Mouse (Mus musculus): ENCODE data around the gene Lrrc75a. TPM values are rescaled to one million over a fixed set of nuclear protein-coding genes. Genes with fewer than 3 reads are reported as not detected.
A peak's percentile ranks its signal among the peaks of the same experiment; 100 is the strongest.

Lrrc75a gene
- total RNA-seq, 2 experiments from 2014 or later = 1.8 to 2.1 TPM

DNA sequence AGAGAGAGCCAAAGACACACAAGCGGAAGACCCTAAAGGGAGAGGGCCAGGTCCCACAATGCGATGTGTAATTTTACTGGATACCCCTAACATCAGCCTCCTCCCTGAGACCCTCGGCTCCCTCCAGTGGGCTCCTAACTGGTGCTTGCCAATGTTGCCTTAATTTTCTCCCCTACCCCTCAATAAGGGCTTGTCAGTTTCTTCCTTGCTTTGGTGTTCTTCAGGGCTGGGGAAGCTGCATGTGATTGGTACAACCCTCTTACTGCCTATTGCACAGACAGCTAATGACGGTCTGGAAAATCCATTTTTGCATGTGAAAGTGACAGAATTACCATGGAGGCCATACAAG is 1.9 kb downstream of the Lrrc75a start:
- no peak for ATAC-seq (replicated peaks; ENCODE audit: low FRiP score, low TSS enrichment, poor library complexity, severe bottlenecking)

DNA sequence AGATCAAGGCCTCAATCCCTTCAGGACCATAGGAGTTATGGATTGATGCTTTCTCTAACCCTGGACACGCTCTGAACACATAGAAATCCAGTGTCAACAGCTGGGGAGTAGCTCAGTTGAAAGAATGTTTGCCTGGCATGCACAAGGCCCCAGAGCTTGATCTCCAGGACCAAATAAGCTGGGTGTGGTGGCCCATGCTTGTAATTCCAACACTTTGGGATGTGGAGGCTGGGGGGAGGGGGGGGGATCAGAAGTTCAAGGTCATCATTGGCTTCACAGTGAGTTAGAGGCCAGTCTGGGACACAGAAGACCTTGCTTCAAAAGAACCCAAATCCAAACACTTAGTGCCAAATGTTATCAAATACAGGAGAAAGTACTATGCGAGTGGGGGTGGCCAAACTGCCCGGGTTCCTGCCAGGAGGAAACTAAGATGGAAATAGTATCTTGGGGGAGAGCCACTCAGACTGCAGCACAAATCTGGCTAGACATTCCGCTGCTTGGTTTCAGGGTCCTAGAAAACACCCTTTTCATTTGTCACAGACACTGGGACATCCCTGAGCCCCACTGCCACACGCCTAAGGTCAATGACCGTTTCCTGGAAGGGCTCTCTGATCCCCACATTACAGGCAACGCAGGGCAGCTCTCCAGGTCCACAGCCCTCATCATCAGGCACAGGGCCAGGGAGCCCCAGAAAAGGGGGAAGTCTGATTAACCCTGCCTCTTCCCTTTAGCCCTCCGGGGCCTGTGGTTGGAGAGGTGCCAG is 2.4 kb downstream of the Lrrc75a start:
- no peak for ATAC-seq (replicated peaks; ENCODE audit: low FRiP score, low TSS enrichment, poor library complexity, severe bottlenecking)

DNA sequence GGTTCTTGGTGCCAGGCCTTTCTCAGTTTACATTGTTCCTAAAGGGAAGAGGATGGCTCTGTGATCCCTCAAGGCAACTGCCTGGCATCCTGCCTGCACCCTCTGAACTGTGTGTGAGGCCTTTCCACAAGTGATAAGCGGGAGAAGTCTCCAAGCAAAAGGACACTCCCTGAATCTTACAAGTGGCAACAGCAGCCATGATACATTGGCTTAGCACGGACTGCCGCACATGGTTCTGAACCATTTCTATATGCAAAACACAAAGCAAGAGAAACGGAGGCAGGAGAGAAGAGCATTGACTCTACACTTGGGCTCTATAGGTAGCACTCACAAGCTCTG is 3.0 kb downstream of the Lrrc75a start:
- no peak for ATAC-seq (replicated peaks; ENCODE audit: low FRiP score, low TSS enrichment, poor library complexity, severe bottlenecking)

DNA sequence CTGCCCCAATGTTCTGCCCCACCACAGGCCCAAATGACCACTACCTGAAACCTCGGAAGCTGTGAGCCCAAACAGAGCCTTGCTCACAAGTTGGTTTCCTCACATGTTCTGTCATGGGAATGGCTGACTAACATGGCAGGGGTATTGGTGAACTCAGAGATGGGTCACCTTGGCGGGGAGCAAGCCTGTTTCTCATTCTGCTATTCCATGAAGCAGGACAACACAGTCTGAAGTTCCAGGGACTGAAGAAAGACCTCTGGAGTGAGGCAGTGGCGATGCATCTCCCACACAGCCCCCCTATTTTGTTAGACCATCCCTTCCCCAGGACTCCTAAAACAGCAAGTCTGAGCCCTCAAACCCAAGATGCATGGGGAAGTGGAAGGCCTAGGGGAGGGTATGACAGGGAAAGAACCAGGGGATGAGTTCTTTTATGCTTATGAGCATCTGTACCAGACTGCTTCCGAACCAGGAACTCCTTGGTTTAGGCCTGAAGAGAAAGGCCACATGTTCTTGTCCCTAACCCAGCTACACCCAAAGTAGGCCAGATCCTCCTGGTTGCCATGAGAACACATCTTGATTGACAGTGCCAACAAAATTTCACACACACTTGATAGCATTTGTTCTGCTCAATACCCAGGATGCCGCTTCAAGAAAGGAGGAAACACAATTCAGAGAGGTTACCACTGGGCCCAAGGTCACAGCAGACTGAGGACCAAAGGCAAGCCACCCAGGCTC is 3.6 kb downstream of the Lrrc75a start:
- ATAC-seq (replicated peaks; ENCODE audit: low FRiP score, low TSS enrichment, poor library complexity, severe bottlenecking) = no peak

DNA sequence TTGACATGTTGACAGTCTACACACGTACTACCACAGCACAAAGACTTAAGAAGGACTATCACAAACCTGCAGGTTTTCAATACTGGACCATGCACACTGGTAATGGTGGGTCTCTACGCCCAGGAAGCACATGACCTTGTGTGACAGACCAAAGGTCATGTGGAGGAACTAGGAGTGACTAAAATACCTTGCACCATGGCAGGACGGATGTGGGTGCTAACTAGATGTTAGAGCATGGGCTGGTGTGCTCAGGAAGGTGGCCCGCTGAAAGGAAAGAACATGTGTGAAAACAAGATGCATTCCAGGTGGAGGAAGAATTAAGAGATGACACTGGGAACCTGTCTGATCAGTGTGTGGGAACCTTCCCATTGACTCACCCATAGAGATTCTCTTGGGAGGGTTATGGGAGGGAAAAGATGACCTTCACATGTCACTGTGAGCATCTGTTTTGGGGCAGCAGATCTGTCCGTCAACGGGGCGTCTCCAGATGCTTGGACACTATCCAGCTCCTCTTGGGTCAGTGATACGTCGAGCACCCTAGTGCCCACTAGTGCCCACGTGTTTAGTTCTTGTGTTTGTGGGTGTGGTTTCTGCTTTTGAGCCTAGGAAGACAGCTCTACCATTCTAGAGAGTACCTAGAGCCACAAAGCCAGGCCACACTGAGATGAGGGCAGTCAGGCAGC is 4.5 kb downstream of the Lrrc75a start:
- ATAC-seq (replicated peaks; ENCODE audit: low FRiP score, low TSS enrichment, poor library complexity, severe bottlenecking) = no peak

DNA sequence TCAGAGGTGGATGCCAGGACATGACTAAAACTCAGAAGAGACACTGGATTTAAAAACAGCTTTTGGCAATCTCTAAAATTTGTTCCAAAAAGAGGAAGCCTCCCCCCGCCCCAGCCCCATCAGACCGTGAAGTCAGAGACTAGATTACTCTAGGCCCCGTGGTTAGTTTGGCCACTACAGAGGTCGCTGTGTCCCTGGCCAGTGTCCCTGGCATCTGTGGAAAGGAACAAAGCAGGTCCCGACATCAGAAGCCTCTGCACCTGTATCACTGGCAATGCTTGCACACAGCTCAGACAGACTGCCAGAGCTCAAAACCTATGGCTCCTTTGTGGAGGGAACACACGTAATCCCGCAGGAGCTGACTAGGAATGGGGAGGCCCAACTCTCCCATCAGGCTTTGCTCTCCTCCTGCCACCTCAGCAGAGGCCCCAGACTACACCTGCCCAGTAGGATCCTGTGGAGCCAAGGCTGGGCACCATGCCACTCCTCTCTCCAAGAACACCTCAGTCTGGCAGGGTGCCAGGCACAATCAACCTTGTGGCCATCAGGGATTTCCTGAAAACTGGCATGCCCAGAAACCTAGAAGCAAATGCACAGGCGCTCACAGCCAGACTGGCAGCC is 5.2 kb downstream of the Lrrc75a start:
- no peak for ATAC-seq (replicated peaks; ENCODE audit: low FRiP score, low TSS enrichment, poor library complexity, severe bottlenecking)

DNA sequence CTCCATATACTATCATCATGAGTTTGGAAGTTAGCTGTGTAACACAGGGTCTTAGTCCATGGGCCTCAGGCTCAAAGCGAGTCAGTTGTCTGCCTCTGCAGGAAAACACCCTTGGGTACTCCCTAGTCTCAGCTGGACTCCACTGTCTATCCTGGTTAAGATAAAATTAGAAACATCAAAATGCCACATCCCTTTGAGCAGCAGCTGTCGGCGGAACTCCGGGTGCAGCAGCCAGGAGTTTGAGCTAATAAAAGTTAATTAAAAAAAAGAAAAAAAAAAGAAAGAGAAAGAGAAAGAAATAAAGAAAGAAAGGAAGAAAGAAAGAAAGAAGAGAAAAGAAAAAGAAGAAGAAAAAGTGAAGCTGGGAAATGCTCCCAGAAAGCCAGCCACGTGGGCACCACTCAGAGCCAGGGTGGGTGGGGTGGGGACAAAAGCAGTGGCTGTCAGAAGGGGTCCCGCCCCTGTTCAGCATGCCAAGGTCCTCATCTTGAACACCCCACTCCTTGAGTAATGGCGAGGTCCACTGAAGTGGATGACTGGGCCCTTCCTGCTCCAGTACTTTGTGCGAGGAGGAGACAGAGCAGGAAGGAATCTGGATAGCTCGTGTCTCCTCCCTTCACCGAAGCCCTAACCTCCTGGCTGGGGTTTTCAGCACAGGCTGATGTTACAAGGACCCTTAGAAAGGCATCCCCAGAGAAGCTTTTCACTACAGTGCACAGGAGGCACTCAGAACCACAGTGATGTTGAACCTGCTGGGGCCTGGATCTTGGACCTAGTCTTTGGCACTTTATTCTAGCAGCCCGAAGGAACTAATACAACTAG is 6.1 kb downstream of the Lrrc75a start:
- ATAC-seq (replicated peaks; ENCODE audit: low FRiP score, low TSS enrichment, poor library complexity, severe bottlenecking) = no peak

DNA sequence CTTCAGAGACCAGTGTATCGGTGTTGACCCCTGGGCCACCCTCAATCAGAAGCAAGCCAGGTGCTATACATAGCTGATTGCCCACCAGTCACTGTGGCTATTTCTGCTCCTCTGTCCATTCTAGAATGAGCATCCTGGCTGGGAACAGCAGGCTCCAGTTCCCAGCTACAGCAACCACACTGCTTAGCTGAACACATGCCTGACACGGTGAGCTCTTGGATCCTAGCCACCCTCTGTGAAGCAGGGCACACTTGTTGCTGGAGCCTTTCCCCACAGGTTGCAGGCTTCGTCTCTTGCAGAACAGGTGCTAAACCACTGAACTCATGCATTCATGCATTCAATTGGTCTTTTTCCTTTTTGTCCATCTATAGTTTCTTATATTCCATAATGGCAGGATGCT is 7.9 kb downstream of the Lrrc75a start:
- ATAC-seq (replicated peaks; ENCODE audit: low FRiP score, low TSS enrichment, poor library complexity, severe bottlenecking) = no peak

DNA sequence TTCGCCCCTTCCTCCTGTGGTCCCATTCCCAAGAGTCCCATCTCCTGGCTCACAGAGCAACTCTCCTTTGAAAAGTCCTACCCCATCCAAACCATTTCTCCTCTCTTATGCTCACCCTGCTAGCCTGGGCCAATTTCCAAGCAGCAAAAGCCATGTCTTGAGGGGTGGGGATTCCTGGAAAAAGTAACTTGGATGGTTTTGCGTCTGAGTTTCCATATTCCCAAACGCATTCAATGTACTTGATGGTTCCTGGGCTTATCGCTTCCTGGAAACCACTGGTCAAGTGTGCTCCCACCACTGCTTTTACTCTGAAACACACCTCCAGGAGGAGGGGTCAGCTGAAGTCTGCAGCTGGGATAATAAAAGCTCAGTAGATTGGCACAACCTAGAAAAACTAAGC is 9.9 kb downstream of the Lrrc75a start:
- ATAC-seq (replicated peaks; ENCODE audit: low FRiP score, low TSS enrichment, poor library complexity, severe bottlenecking) = no peak

DNA sequence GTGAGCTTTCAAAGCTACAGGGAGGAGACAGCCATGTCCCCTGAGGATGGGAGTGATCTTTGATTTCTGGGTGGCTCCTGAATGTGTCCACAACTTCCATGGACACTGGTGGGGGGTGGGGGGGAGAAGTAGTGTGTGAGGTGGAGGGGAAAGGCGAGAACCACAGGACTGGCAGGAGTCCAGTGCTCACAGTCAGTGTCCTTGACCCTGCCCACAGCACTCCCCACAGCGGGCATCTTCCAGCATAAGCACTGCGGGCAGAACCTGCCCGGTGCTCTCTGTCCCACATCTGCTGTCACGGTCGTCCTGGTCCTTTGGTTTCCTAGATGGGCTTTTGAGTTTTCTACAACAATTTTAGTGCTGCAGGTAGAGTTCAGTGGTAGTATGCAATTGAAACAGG is 10.5 kb downstream of the Lrrc75a start:
- no peak for ATAC-seq (replicated peaks; ENCODE audit: low FRiP score, low TSS enrichment, poor library complexity, severe bottlenecking)

DNA sequence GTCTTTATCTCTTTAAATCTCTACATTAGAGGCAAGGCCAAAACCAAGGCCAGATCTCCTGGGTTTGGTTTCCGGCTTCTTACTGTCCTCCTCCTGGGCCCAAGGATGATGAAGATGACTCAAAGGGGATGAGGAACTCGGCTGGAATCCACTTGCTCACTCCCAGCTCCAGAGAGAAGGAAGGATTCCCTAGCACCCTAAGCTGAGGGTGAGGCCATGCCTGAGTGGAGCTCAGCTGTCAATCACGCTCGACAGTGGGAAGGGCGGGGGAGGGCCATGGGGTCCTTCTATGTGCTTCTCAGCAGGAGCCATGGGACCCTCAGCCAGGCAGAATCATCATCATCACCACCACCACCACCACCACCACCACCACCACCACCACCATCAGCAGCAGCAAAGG is 10.9 kb downstream of the Lrrc75a start:
- ATAC-seq (replicated peaks; ENCODE audit: low FRiP score, low TSS enrichment, poor library complexity, severe bottlenecking) = no peak

DNA sequence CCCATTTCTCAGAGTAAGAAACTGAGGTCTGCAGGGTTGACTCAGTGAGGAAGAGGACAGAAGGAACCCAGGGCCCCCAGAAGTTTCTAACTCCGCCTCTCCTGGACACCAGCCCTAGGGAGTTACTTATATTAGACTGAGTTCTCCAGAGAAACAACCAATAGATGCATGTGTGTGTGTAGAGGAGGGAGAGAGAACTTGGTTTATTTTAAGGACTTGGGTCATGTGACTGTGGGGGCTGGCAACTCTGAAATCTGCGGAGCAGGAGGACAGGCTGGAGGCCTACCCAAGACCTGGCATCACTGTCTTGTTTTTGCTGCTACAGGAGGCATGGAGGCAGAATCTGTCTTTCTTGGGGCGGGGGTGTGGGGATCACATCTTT is 11.5 kb downstream of the Lrrc75a start:
- no peak for ATAC-seq (replicated peaks; ENCODE audit: low FRiP score, low TSS enrichment, poor library complexity, severe bottlenecking)

DNA sequence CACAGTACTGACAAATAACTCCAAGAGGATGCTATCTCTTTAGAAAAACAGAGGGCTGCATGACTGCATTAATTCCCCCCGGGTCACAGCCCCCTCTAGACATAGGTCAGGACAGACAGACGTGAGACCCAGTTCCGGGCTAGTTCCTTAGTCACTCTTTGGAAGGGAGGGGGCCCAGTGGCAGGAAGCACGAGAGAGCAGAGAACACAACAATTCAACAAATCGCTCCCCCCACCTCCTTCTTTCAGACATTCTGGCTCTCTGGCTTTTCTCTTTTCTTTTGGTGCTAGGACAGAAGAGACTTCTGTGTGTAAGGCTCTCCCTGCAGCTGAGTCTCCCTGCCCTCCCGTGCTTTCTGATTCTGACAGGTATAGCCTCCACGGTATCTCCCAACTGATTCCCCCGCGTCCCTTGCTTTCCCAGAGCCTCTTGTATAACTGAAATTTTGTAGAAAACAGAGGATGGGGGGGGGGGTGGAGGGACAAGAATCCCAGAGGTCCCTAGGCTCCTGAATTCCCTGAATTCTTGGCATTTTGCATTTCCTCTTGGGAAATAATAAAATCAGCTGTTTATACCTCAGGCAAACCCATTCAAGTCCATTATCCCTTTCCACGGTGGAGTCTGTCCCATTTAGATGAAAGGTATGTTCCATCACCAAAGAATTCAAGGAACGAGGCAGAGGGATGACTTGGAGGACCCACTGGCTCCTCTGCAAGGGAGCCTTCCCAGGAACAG is 12.1 kb downstream of the Lrrc75a start:
- ATAC-seq (replicated peaks; ENCODE audit: low FRiP score, low TSS enrichment, poor library complexity, severe bottlenecking) = no peak

DNA sequence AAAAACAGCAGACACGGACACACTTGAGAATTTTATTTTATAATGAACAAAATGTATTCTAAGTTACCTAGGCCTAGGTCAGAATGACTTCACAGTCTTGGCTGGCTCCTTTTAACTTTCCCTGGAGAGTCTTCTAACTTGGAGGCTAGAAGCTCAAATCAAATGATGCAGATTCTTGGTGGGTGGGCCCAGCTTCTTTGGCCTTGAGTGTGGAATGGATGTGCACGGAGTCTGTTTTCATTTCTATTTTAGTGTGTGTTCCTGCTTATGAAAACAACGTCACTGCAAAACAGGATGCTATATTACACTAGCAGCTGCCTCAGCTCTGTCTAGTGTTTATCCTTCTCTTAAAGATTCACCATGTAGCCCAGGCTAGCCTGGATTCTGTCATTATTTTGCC is 12.9 kb downstream of the Lrrc75a start:
- no peak for ATAC-seq (replicated peaks; ENCODE audit: low FRiP score, low TSS enrichment, poor library complexity, severe bottlenecking)

DNA sequence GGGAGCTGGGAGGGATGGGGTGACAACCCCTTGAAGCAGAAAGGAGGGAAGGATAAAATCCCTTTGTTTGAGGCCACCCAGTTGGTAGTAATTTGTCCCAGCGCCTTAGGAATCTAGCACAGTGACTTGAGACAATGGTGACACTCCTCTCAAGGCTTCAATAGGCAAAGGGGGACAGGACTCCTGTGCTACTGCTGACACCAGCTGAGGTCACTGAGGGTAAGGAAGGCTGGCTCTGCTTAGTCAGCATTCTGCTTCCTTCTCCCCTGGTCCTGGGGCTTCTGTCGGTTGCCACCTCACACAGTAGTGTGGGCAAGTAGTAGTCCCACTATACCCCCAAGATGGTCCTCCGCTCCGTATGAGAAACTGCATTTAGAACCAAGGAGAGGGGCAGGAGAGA is 17.2 kb downstream of the Lrrc75a start:
- ATAC-seq (replicated peaks; ENCODE audit: low FRiP score, low TSS enrichment, poor library complexity, severe bottlenecking) = no peak

DNA sequence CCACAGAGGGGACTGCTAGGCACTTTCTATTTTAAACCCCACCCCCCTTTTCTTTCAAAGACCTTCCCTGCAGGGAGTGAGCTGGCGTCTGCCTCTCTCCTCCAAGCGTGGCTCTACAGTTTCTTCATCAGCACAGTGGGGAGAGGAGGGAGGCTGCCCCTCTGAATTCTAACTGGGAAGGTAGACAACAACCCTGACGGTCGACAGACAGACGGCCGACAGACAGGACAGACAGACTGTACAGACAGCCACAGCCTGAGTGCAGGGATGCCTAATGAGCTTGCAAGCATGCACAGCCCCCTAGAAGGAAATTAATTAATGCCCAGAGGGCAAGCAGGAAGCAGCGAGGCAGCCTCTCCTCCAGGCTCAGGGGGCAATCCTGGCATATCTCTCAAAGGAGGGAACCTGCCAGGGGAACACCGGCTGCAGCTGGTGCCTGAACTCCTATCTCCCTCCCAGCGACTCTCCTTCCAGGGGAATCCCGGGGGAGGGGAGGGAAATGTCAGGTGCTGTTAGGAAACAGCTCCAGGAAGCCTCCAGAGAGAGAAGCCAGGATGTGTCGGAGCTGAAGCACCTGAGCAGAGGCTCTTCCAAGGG is 18.0 kb downstream of the Lrrc75a start:
- no peak for ATAC-seq (replicated peaks; ENCODE audit: low FRiP score, low TSS enrichment, poor library complexity, severe bottlenecking)

DNA sequence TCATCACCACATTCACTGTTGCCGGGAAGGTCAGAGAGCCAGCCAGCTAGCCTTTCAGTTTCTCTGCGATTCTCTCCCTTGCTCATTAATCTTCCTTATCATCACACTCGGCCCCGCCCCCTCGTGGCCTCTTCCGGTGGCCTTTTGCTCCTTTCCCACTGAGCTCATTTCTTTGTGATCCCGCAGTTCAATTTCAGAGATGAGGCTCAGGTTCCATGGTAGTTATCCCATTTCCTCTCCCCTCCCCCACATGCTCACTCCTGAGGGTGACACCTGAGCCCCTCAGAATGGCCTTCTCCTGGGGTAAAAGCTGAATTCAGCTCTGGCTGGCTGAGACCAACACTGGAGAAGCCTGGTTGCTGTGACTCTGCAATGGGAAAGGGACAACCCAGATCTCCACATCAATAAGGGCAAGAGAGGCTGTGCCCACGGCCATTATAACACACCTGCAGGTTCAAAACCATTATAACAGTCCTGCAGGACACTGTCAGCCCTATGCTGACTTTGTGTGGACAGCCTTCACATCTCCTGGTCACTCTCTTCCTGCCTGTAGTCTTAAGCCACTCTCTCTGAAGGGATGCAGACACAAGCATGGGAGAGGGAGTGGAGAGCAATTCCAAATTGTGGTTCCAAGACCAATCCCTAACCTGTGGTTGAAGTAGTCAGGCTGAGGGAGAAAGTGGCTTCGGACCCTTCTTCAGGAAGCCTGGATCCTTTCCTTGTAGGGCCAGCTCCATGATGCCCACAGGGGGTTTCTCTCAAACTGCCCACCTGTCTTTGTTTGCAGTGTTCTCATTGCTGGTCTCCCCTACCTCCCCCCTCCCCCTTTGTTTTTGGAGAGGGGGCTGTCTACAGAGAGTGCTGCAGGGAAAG is 18.7 kb downstream of the Lrrc75a start:
- 0 out of 2 replicates have a peak, but pooled peaks have one; percentile 33 for ATAC-seq (replicated peaks; ENCODE audit: low FRiP score, low TSS enrichment, poor library complexity, severe bottlenecking)

Data from megakaryocyte-erythroid progenitor cell, adult 5-6 weeks (primary cell).